Mouse (Mus musculus) lung, postnatal 0 days (tissue): Measurements from ENCODE around the gene S1pr3. TPM values are rescaled to one million over a fixed set of nuclear protein-coding genes. Genes with fewer than 3 reads are reported as not detected.
A peak's percentile ranks its signal among the peaks of the same experiment; 100 is the strongest.

Experiments
- ATAC-seq: fragments of 200-750 bp; cut with Nextera tagmentation; 2 replicates; pipeline ENCODE4 v1.8.0; 2017; ENCODE audit warnings: moderate library complexity
- DNase-seq: peaks from one replicate; pipeline ENCODE4 v3.0.0-alpha.2; 2016; ENCODE audit warnings: low spot score
- H3K27ac ChIP-seq: fragments of 300-500 bp; sonication (generic); 2 replicates; pipeline ENCODE4 v1.5.1; 2014; ENCODE audit warnings: antibody characterized with exemption, mild to moderate bottlenecking, low read length, mixed read lengths
- H3K27me3 ChIP-seq: fragments of 300-500 bp; sonication (generic); replicated peaks from 2 replicates; pipeline ENCODE4 v1.6.1; 2014; ENCODE audit warnings: low read length, mixed read lengths; ENCODE audit not compliant: insufficient read depth
- H3K36me3 ChIP-seq: fragments of 300-500 bp; sonication (generic); 2 replicates; pipeline ENCODE4 v1.6.1; 2014; ENCODE audit warnings: low read length, mixed read lengths; ENCODE audit not compliant: insufficient read depth
- H3K4me1 ChIP-seq: fragments of 300-500 bp; sonication (generic); 2 replicates; pipeline ENCODE4 v1.6.1; 2014; ENCODE audit warnings: antibody characterized with exemption, low read depth, low read length, mixed read lengths; ENCODE audit not compliant: insufficient read depth
- H3K4me2 ChIP-seq: fragments of 300-500 bp; sonication (generic); replicated peaks from 2 replicates; pipeline ENCODE4 v1.6.1; 2014; ENCODE audit warnings: low read depth, mild to moderate bottlenecking, low read length, moderate library complexity, mixed read lengths
- H3K4me3 ChIP-seq: fragments of 300-500 bp; sonication (generic); 2 replicates; pipeline ENCODE4 v1.5.1; 2014; ENCODE audit warnings: low read depth, low read length
- H3K9ac ChIP-seq: fragments of 300-500 bp; sonication (generic); replicated peaks from 2 replicates; pipeline ENCODE4 v1.6.1; 2014; ENCODE audit warnings: low read depth, mild to moderate bottlenecking
- H3K9me3 ChIP-seq: fragments of 300-500 bp; sonication (generic); 2 replicates; pipeline ENCODE4 v1.6.1; 2016; ENCODE audit warnings: low read length, mixed read lengths
- CTCF ChIP-seq: IDR thresholded peaks from 2 replicates; pipeline ENCODE4 v1.5.1; 2016; ENCODE audit warnings: antibody characterized with exemption, mild to moderate bottlenecking
- EP300 ChIP-seq: IDR thresholded peaks from 2 replicates; pipeline ENCODE4 v1.6.1; 2016; ENCODE audit warnings: antibody characterized with exemption, mild to moderate bottlenecking, control low read depth
- WGBS: fragments of 180-500 bp; shearing (Covaris S2); extraction: QIAGEN DNeasy Blood & Tissue Kit; methylation state at CpG from one replicate; pipeline ENCODE4 v1.1.7; 2014; 5-methylcytosine and 5-hydroxymethylcytosine counted together
- polyA plus RNA-seq: library from polyadenylated mRNA; unstranded; fragments of >200 nt; fragmentation: Nextera tagmentation; extraction: Ambion mirVana; gene quantifications from 2 replicates; pipeline ENCODE4 v1.2.1, GENCODE M21; 2015

Gene S1pr3
- polyA plus RNA-seq, 1 experiment from 2014 or later = 44.5 TPM

- Histone ChIP-seq H3K4me3 (no peak overlapping the region), H3K4me1 (no peaks in the 10 kb centered on the region), H3K9ac (no peak overlapping the region), H3K36me3 (no peaks in the 10 kb centered on the region), H3K4me2 (no peak overlapping the region), H3K27me3 (no peaks in the 10 kb centered on the region), H3K27ac (no peak overlapping the region), H3K9me3 (no peaks in the 10 kb centered on the region)
- ATAC-seq = no peak
- DNase-seq = no peak
- 60% methylated on average over 2 of the region's 2 CpGs for WGBS
- TF ChIP-seq CTCF = peak; percentile 64
- TF ChIP-seq EP300 = no peak
Observed at GRCm38 (mm10) chr13:51434460-51434859, 26.0 kb downstream of the S1pr3 start.

- no peaks in the 10 kb centered on the region for H3K9me3 ChIP-seq
- ATAC-seq (no peak), DNase-seq (no peak)
- 19% methylated on average over 2 of the region's 2 CpGs for WGBS
- no peak for TF ChIP-seq EP300
- no peak for TF ChIP-seq CTCF
- H3K27me3 ChIP-seq = no peaks in the 10 kb centered on the region
- no peaks in the 10 kb centered on the region for H3K4me1 ChIP-seq
- H3K4me3 ChIP-seq = no peak overlapping the region
- H3K27ac ChIP-seq = no peak overlapping the region
- H3K9ac ChIP-seq = no peak overlapping the region
- H3K4me2 ChIP-seq = no peak overlapping the region
- no peaks in the 10 kb centered on the region for H3K36me3 ChIP-seq
Observed at GRCm38 (mm10) chr13:51435146-51435545, 26.7 kb downstream of the S1pr3 start.

GRCm38 (mm10) chr13:51437105-51438085 lies 29.0 kb downstream of the S1pr3 start:
- TF ChIP-seq EP300 (no peak), CTCF (no peak)
- Histone ChIP-seq H3K4me2 (no peak overlapping the region), H3K9ac (no peak overlapping the region), H3K36me3 (no peaks in the 10 kb centered on the region), H3K4me3 (no peak overlapping the region), H3K27me3 (no peaks in the 10 kb centered on the region), H3K27ac (no peak overlapping the region), H3K4me1 (no peaks in the 10 kb centered on the region), H3K9me3 (no peaks in the 10 kb centered on the region)
- DNase-seq (no peak), ATAC-seq (no peak)
- WGBS = 81% methylated on average over 14 of the region's 14 CpGs

GRCm38 (mm10) chr13:51442922-51443321 lies 34.5 kb downstream of the S1pr3 start:
- Histone ChIP-seq H3K4me2 (no peak overlapping the region), H3K4me1 (no peaks in the 10 kb centered on the region), H3K27ac (no peak overlapping the region), H3K9ac (no peak overlapping the region), H3K36me3 (no peaks in the 10 kb centered on the region), H3K27me3 (no peaks in the 10 kb centered on the region), H3K9me3 (no peaks in the 10 kb centered on the region), H3K4me3 (no peak overlapping the region)
- DNase-seq (no peak), ATAC-seq (no peak)
- WGBS = 58% methylated on average over 8 of the region's 8 CpGs
- TF ChIP-seq CTCF = no peak
- no peak for TF ChIP-seq EP300

- H3K9ac ChIP-seq = no peak overlapping the region
- H3K27me3 ChIP-seq = no peaks in the 10 kb centered on the region
- no peak overlapping the region for H3K4me2 ChIP-seq
- H3K9me3 ChIP-seq = no peaks in the 10 kb centered on the region
- no peaks in the 10 kb centered on the region for H3K36me3 ChIP-seq
- no peak overlapping the region for H3K27ac ChIP-seq
- ATAC-seq = no peak
- H3K4me3 ChIP-seq = no peak overlapping the region
- TF ChIP-seq CTCF (no peak), EP300 (no peak)
- 50% methylated on average over 4 of the region's 4 CpGs for WGBS
- H3K4me1 ChIP-seq = no peaks in the 10 kb centered on the region
- no peak for DNase-seq
Observed at GRCm38 (mm10) chr13:51446550-51446949, 38.1 kb downstream of the S1pr3 start.

- no peaks in the 10 kb centered on the region for H3K27me3 ChIP-seq
- no peak overlapping the region for H3K4me2 ChIP-seq
- no peaks in the 10 kb centered on the region for H3K36me3 ChIP-seq
- no peak overlapping the region for H3K9ac ChIP-seq
- DNase-seq = no peak
- WGBS = 20% methylated on average over 4 of the region's 4 CpGs
- no peak overlapping the region for H3K27ac ChIP-seq
- no peak overlapping the region for H3K4me3 ChIP-seq
- no peak for ATAC-seq
- no peaks in the 10 kb centered on the region for H3K9me3 ChIP-seq
- TF ChIP-seq CTCF = no peak
- TF ChIP-seq EP300 = no peak
- H3K4me1 ChIP-seq = no peaks in the 10 kb centered on the region
Observed at GRCm38 (mm10) chr13:51456190-51456878, 47.9 kb downstream of the S1pr3 start.
